Mouse (Mus musculus) limb, embryonic 14.5 days (tissue): ENCODE results near the gene Arl6ip1. TPM values are rescaled to one million over a fixed set of nuclear protein-coding genes. Genes with fewer than 3 reads are reported as not detected.

Experiments
- ATAC-seq: fragments of 200-750 bp; cut with Nextera tagmentation; 2 replicates; pipeline ENCODE4 v1.8.0; 2017; ENCODE audit warnings: low read depth, moderate number of reproducible peaks, moderate TSS enrichment; ENCODE audit not compliant: low FRiP score
- DNase-seq: peaks from one replicate; pipeline ENCODE4 v3.0.0-alpha.2; 2015; ENCODE audit warnings: low spot score
- H3K27ac ChIP-seq: fragments of 300-500 bp; sonication (generic); replicated peaks from 2 replicates; pipeline ENCODE4 v1.5.1; 2014; ENCODE audit warnings: low read depth, mild to moderate bottlenecking, low read length, moderate library complexity, mixed read lengths
- H3K27me3 ChIP-seq: fragments of 300-500 bp; sonication (generic); 2 replicates; pipeline ENCODE4 v1.6.1; 2014; ENCODE audit warnings: low read length, mixed read lengths; ENCODE audit not compliant: control insufficient read depth, insufficient read depth
- H3K36me3 ChIP-seq: fragments of 300-500 bp; sonication (generic); 2 replicates; pipeline ENCODE4 v1.6.1; 2014; ENCODE audit warnings: mild to moderate bottlenecking, low read length, moderate library complexity, mixed read lengths; ENCODE audit not compliant: control insufficient read depth, insufficient read depth
- H3K4me1 ChIP-seq: fragments of 300-500 bp; sonication (generic); 2 replicates; pipeline ENCODE4 v1.6.1; 2014; ENCODE audit warnings: antibody characterized with exemption, low read length, mixed read lengths; ENCODE audit not compliant: control insufficient read depth, insufficient read depth
- H3K4me2 ChIP-seq: fragments of 300-500 bp; sonication (generic); replicated peaks from 2 replicates; pipeline ENCODE4 v1.6.1; 2014; ENCODE audit warnings: low read depth, mild to moderate bottlenecking, low read length, moderate library complexity; ENCODE audit not compliant: severe bottlenecking
- H3K4me3 ChIP-seq: fragments of 300-500 bp; sonication (generic); replicated peaks from 2 replicates; pipeline ENCODE4 v1.5.1; 2014; ENCODE audit warnings: low read length
- H3K9ac ChIP-seq: fragments of 300-500 bp; sonication (generic); 2 replicates; pipeline ENCODE4 v1.6.1; 2014; ENCODE audit warnings: mild to moderate bottlenecking, low read depth, low read length, moderate library complexity; ENCODE audit not compliant: severe bottlenecking
- H3K9me3 ChIP-seq: fragments of 300-500 bp; sonication (generic); 2 replicates; pipeline ENCODE4 v1.6.1; 2016; ENCODE audit warnings: low read length; ENCODE audit not compliant: control insufficient read depth
- POLR2A ChIP-seq: fragments of 200-500 bp; IDR thresholded peaks from 2 replicates; pipeline ENCODE4 v1.8.0; 2012; ENCODE audit warnings: inconsistent platforms, mild to moderate bottlenecking, moderate library complexity, borderline replicate concordance; ENCODE audit not compliant: insufficient read depth, insufficient read length; ENCODE audit errors: extremely low read depth
- WGBS: fragments of 180-500 bp; shearing (Covaris S2); extraction: QIAGEN DNeasy Blood & Tissue Kit; methylation state at CpG from one replicate; pipeline ENCODE4 v1.1.7; 2014; 5-methylcytosine and 5-hydroxymethylcytosine counted together
- polyA plus RNA-seq, 2 experiments: library from polyadenylated mRNA; depleted of rRNA in 1 of 2; stranded (reverse) in 1 of 2; unstranded in 1 of 2; fragments of >200 nt; fragmentation: Nextera tagmentation in 1 of 2; extraction: Ambion mirVana in 1 of 2; gene quantifications; 2 replicates each; pipeline versions ENCODE4 v1.2.1 to v1.2.3; 2012 to 2014

The Arl6ip1 gene
- polyA plus RNA-seq, 2 experiments: 196 to 299 TPM

- H3K4me1 ChIP-seq: peaks cover 21% of the 10 kb centered on the region
- no peaks in the 10 kb centered on the region for H3K9me3 ChIP-seq
- H3K27me3 ChIP-seq: no peaks in the 10 kb centered on the region
- no peak overlapping the region for H3K9ac ChIP-seq
- no peak for TF ChIP-seq POLR2A
- peaks cover 44% of the 10 kb centered on the region for H3K36me3 ChIP-seq
- H3K4me3 ChIP-seq: no peak overlapping the region
- 85% methylated on average over 11 of the region's 11 CpGs for WGBS
- no peak overlapping the region for H3K27ac ChIP-seq
- ATAC-seq (no peak), DNase-seq (no peak)
- H3K4me2 ChIP-seq: no peak overlapping the region
These were observed 3.1 kb downstream of the Arl6ip1 start for GRCm38 (mm10) chr7:118126219-118126875.

DNA sequence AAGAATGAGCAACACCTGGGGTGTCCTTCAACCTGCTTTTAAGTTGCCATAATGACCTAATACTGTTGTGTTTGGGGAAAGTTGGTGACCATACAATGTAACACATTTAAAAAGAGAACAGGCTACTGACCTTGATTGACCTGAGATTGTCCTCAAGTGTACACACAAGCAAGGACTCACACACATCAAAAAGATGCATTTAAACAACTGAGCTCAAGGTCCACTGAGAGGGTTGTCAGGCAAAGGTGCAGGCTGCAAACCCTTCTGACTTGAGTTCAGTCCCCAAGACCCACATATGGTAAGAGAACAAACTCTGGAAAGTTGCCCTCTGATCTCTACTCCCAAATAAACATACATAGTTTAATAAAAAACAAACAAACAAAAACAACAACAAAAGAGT lies 3.7 kb downstream of the Arl6ip1 start:
- Histone ChIP-seq H3K27ac (no peak overlapping the region), H3K4me1 (peaks cover 21% of the 10 kb centered on the region), H3K4me3 (no peak overlapping the region), H3K9me3 (no peaks in the 10 kb centered on the region), H3K27me3 (no peaks in the 10 kb centered on the region), H3K4me2 (no peak overlapping the region), H3K9ac (no peak overlapping the region), H3K36me3 (peaks cover 51% of the 10 kb centered on the region)
- ATAC-seq (no peak), DNase-seq (no peak)
- no peak for TF ChIP-seq POLR2A

DNA sequence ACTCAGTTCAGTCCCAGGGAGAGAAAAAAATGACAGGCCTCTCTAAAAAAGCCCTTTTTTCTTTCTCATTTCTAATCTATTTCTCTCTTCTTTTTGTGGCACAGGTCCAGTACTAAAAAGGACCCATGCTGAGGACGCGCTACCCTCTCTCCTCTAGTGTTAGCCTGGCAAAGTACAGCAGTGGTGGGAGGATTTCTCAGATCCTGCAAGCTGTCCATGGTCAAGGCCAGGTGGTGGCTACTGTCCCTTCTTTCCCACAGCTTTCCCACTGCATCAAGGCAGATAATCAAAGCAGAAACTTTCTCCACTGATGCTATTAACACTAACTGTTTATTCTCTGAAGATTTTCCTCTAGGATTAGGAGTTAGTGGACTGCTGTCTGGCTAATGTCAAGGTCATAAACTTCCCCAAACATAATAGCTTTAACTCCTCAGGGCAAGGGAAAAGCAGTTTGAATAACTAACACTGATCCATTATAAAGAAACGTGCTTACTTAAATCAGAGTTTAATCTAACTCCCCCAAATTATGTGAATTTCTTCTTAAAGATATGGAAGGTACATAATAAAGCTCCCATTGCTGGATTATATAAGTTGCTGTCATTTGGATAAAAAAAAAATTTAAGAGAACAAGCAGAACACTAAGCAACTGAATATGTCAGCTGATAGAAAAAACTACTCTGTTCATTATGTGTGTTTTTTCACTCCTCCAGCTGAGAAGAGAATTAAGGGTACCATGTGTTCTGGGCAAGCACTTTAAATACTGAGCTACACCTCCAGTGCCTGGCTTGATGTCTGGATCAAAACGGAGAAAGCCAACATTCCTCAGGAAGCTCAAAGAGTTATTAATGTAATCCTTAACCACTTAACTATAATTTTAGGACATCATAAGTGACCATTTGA lies 5.7 kb downstream of the Arl6ip1 start:
- ATAC-seq: no peak
- Histone ChIP-seq H3K27ac (no peak overlapping the region), H3K36me3 (peaks cover 70% of the 10 kb centered on the region), H3K4me2 (no peak overlapping the region), H3K4me3 (no peak overlapping the region), H3K9me3 (no peaks in the 10 kb centered on the region), H3K4me1 (peaks cover 16% of the 10 kb centered on the region), H3K27me3 (no peaks in the 10 kb centered on the region), H3K9ac (no peak overlapping the region)
- DNase-seq: no peak
- TF ChIP-seq POLR2A: no peak
- WGBS: 85% methylated on average over 4 of the region's 4 CpGs

GRCm38 (mm10) chr7:118122235-118122634 lies 7.2 kb downstream of the Arl6ip1 start:
- no peak for TF ChIP-seq POLR2A
- Histone ChIP-seq H3K36me3 (peaks cover 80% of the 10 kb centered on the region), H3K9ac (no peak overlapping the region), H3K27ac (no peak overlapping the region), H3K9me3 (no peaks in the 10 kb centered on the region), H3K4me3 (no peak overlapping the region), H3K4me2 (no peak overlapping the region), H3K27me3 (no peaks in the 10 kb centered on the region), H3K4me1 (peaks cover 5% of the 10 kb centered on the region; the same call in 1 of the 2 replicates)
- DNase-seq (no peak), ATAC-seq (no peak)
- 95% methylated on average over 7 of the region's 7 CpGs for WGBS

DNA sequence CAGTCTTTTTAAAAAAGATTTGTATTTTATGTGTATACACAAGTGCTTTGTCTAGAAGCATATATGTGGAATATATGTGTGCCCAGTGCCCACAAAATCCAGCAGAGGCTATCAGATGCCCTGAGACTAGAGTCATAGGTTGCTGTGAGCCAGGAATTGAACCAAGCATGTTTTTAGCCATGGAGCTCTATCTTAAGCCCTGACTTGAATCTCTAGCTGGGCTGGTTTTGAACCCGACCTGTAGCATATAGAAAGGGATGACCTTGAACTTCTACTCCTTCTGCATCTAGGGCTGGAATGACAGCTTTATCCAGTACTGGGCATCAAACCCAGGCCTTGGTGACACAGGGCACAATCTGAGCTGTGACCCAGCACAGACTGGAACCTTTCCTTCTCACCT lies 8.8 kb downstream of the Arl6ip1 start:
- no peak for DNase-seq
- H3K4me2 ChIP-seq: no peak overlapping the region
- ATAC-seq: no peak
- no peak for TF ChIP-seq POLR2A
- H3K36me3 ChIP-seq: peaks cover 65% of the 10 kb centered on the region
- no peak overlapping the region for H3K27ac ChIP-seq
- H3K27me3 ChIP-seq: no peaks in the 10 kb centered on the region
- WGBS: 83% methylated on average over 1 of the region's 1 CpGs
- H3K4me1 ChIP-seq: no peaks in the 10 kb centered on the region
- H3K9me3 ChIP-seq: no peaks in the 10 kb centered on the region
- no peak overlapping the region for H3K4me3 ChIP-seq
- no peak overlapping the region for H3K9ac ChIP-seq
